Mouse (Mus musculus): Measurements from ENCODE around the gene Dnah6.

GRCm38 (mm10) chr6:72990206-72990605 lies 231.2 kb downstream of the Dnah6 start:
- TF ChIP-seq CTCF (IDR thresholded peaks at IDR 0.05; ENCODE audit: control insufficient read depth, insufficient read depth, low read length) (no peak), POLR2A (IDR thresholded peaks at IDR 0.05; ENCODE audit: borderline replicate concordance, control insufficient read depth, low read depth, low read length) (no peak)
